Mouse (Mus musculus): Measurements from ENCODE around the gene Scai. TPM values are rescaled to one million over a fixed set of nuclear protein-coding genes. Genes with fewer than 3 reads are reported as not detected.
"Not testable (repeated sequence)": the region's sequence is repeated elsewhere in the genome, so short reads cannot be mapped to it uniquely, and the experiment has no call there.

Gene Scai
- 16.5 and 17.6 TPM in 2 replicates for polyA plus RNA-seq (2015; fragmentation: Nextera tagmentation; extraction: Ambion mirVana)

DNA sequence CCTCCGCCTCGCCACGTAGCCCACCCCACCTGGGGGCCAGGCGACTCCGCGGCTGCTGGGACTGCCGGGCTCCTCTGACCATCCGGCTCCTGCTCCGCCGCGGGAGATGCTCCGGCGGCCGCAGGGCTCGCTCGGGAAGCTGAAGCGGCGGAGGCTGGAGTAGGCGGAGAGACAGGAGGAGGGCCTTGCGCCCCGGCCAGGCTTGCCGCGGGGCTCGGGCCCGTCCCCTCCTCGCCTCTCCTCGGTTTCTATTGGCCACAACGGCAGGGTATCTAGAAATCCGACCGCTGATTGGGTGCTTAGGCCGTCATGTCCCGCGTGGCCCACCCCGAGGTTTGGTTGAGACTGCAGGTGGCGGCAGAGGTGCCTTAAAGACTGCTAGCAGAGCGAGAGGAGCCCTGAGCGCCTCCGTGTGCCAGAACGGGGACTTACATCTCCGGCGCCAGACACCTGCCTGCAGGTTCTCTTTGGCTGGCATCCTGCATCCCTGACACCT, at the start of gene Scai:
TSS of gene Scai (minus strand) at position 174 of the 496 bp plus-strand sequence.
- H3K27me3 ChIP-seq (replicated peaks) = no peaks in the 10 kb centered on the region
- no peaks in the 10 kb centered on the region for H3K9me3 ChIP-seq (replicated peaks)
- WGBS = under 1% methylated on average over 41 of the region's 41 CpGs
- peak within 1 kb of the TSS; percentile 99 for H3K4me3 ChIP-seq (replicated peaks)
- peak within 1 kb of the TSS; percentile 99 for H3K9ac ChIP-seq (replicated peaks)
- peak within 1 kb of the TSS; percentile 99 for H3K27ac ChIP-seq (replicated peaks)
- ATAC-seq (ENCODE audit: low FRiP score) = peak; percentile 99
- peaks cover 22% of the 10 kb centered on the region for H3K4me1 ChIP-seq
- peak within 1 kb of the TSS; percentile 77 for H3K4me2 ChIP-seq
- H3K36me3 ChIP-seq = 0 out of 2 replicates have a peak, but pooled peaks cover 4% of the 10 kb centered on the region

DNA sequence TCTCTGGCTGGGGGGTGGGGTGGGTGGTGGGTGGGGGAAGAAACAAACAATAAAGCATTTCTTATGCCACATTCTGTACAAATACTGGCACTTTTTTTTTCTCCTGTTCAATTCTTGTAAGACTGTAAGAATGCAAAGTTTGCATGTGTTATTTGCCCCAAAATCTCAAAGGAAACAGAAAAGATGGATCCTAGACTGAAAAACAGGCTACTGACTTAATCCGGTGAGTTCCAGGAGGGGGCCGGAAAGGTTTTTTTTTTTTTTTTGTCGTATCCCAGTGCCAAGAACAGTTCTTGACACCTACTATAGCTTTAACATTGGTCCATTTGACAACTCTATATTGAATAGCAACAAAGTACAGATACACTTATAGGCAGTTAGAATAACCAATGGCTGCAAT, 36.2 kb upstream of the Scai start:
- ATAC-seq (ENCODE audit: low FRiP score) = no peak; the same call in 1 of the 2 replicates
- H3K9ac ChIP-seq (replicated peaks) = no peak overlapping the region; the same call in 1 of the 2 replicates
- H3K27me3 ChIP-seq (replicated peaks) = 0 out of 2 replicates have a peak, but pooled peaks cover 3% of the 10 kb centered on the region
- no peaks in the 10 kb centered on the region for H3K9me3 ChIP-seq (replicated peaks)
- peak overlapping the region; percentile 88 for H3K4me3 ChIP-seq (replicated peaks)
- WGBS = 36% methylated on average over 3 of the region's 3 CpGs
- H3K4me2 ChIP-seq = peak overlapping the region; percentile 57
- peaks cover 17% of the 10 kb centered on the region for H3K4me1 ChIP-seq
- H3K27ac ChIP-seq (replicated peaks) = peak overlapping the region; percentile 97
- no peaks in the 10 kb centered on the region for H3K36me3 ChIP-seq

DNA sequence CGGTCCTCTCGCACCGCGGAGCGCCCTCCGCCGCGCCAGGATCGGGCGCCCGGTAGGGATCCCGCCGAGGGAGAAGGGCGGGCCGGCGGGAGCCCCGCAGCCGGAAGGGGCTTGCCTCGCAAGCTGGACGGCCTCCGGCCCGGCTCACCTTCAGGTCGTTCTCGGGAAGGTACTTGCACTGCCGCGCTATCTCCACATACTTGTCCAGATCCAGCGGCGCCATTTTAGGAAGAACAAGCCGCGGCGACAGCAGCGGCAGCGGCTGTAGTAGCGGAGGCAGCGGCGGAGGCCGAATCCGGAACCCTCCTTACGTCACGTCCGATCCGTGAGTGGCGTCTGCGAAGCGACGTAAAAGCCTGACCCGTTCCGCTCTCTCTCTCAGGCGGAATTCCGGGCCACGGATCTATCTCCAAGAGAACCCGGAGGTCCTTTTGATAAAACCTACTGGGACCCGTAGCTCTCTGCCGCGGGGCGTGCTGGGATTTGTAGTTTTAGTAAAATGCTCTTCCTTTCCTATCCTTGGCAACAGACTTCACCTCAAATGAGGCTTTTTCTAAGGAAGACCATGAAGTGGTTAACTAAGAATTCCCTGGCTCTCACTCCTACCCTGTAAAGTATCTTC, 35.6 kb upstream of the Scai start, which contains the start of gene Ppp6c:
TSS of gene Ppp6c (minus strand) at position 433 of the 622 bp plus-strand sequence.
- peak within 1 kb of the TSS; percentile 94 for H3K9ac ChIP-seq (replicated peaks)
- peak within 1 kb of the TSS; percentile 62 for H3K4me2 ChIP-seq
- H3K4me3 ChIP-seq (replicated peaks) = peak within 1 kb of the TSS; percentile 88
- H3K27me3 ChIP-seq (replicated peaks) = 0 out of 2 replicates have a peak, but pooled peaks cover 3% of the 10 kb centered on the region
- peak within 1 kb of the TSS; percentile 97 for H3K27ac ChIP-seq (replicated peaks)
- no peaks in the 10 kb centered on the region for H3K9me3 ChIP-seq (replicated peaks)
- under 1% methylated on average over 56 of the region's 56 CpGs for WGBS
- H3K36me3 ChIP-seq = no peaks in the 10 kb centered on the region
- ATAC-seq (ENCODE audit: low FRiP score) = peak; percentile 98
- peaks cover 17% of the 10 kb centered on the region for H3K4me1 ChIP-seq

DNA sequence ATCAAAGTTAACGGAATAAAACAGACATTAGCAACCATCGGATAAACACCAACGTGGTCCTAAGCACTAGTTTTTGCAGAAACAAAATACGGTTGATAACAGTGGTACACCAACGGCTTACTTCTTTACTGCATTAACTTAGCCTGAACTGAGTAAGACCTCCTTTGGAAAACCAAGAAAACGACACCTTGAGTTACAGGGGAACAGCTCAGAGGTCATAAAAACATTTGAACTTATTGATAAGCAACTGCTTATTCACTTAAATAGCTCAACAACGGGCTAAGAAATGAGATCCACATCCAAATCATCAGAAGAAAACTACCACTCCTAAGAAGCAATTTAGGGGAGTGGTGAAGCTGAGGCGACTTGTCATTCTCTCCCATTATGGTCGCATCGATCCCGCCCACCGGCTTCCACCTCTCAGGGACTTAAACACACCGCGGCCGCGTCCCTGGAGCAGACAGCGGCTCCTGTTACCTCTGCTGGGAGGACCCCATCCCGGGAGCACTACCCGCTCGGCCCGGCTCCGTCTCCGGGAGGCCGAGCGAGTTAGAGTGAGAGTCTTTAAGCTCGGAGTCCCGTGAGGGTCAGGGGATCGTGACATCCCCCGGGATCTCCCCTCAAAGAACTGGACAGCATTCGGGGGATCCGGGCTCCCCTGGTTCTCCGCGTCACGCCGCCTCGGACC, 34.9 kb upstream of the Scai start:
- not testable (repeated sequence) for H3K36me3 ChIP-seq; H3K27me3 ChIP-seq (replicated peaks); H3K9me3 ChIP-seq (replicated peaks)
- 4% methylated on average over 36 of the region's 36 CpGs for WGBS
- peak overlapping the region; percentile 88 for H3K4me3 ChIP-seq (replicated peaks)
- H3K9ac ChIP-seq (replicated peaks) = peak overlapping the region; percentile 94
- ATAC-seq (ENCODE audit: low FRiP score) = peak; percentile 54
- peaks cover 17% of the 10 kb centered on the region for H3K4me1 ChIP-seq
- H3K4me2 ChIP-seq = peak overlapping the region; percentile 62
- peak overlapping the region; percentile 97 for H3K27ac ChIP-seq (replicated peaks)

DNA sequence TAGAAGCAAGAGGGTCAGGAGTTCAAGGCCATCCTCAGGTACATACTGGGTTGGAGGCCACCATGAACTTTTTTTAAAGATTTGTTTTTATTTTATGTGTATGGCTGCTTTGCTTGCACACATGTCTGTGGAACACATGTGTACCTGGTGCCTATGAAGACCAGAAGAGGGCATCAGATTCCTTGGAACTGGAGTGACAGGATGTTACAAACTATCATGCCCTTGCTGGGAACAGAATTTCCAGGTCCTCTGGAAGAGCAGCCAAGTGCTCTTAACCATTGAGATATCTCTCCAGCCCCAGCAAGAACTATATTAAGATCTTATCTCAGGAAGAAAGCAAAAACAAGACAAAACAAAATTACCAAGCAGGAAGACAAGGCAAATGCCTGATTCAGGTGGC, 34.1 kb upstream of the Scai start:
- Histone ChIP-seq H3K9ac (replicated peaks) (0 out of 2 replicates have a peak overlapping the region, but pooled peaks have one; percentile 14), H3K27ac (replicated peaks) (no peak overlapping the region)
- no peak for ATAC-seq (ENCODE audit: low FRiP score)

DNA sequence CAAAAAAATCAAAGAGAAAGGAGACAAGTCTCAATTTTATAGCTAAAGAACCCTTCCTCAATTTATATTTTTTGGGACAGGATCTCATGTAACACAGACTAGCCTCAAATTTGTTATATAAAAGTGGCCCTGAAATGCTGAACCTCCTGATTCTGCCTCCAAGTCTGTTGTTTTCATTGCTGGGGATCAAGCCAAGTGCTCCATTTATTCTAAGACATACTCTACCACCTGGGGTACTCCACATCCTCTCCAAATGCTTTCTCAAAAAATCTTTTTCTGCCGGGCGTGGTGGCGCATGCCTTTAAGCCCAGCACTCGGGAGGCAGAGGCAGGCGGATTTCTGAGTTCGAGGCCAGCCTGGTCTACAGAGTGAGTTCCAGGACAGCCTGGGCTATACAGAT, 29.5 kb upstream of the Scai start:
- Histone ChIP-seq H3K9me3 (replicated peaks) (no peaks in the 10 kb centered on the region), H3K36me3 (no peaks in the 10 kb centered on the region), H3K27me3 (replicated peaks) (no peaks in the 10 kb centered on the region), H3K27ac (replicated peaks) (no peak overlapping the region), H3K4me1 (peaks cover 15% of the 10 kb centered on the region), H3K4me3 (replicated peaks) (no peak overlapping the region), H3K9ac (replicated peaks) (no peak overlapping the region), H3K4me2 (no peak overlapping the region)
- no peak for ATAC-seq (ENCODE audit: low FRiP score)
- 94% methylated on average over 6 of the region's 6 CpGs for WGBS

More for the DNA sequence above, 34.1 kb upstream of the Scai start:
- peak overlapping the region; percentile 62 for H3K4me2 ChIP-seq
- peak overlapping the region; percentile 24 for H3K4me3 ChIP-seq (replicated peaks)
- H3K36me3 ChIP-seq = no peaks in the 10 kb centered on the region
- H3K27me3 ChIP-seq (replicated peaks) = 0 out of 2 replicates have a peak, but pooled peaks cover 3% of the 10 kb centered on the region
- H3K4me1 ChIP-seq = peaks cover 17% of the 10 kb centered on the region
- H3K9me3 ChIP-seq (replicated peaks) = no peaks in the 10 kb centered on the region

DNA sequence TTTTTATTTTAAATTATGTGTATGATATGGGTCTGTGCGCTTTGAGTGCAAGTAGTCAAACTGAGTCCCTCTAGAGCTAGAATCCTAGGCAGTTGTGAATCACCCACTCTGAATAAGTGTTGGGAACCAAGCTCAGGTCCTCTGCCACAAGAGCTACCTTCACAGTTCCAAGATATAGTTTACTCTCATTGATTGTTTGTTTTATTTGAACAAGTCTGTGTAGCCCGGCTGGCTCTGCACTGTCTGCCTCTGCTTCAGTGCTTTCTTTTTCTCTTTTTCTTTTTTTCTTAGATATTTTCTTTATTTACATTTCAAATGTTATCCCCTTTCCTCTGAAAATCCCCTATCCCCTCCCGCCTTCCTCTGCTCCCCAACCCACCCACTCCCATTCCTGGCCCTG, 28.5 kb upstream of the Scai start:
- Histone ChIP-seq H3K27me3 (replicated peaks) (no peaks in the 10 kb centered on the region), H3K4me1 (peaks cover 5% of the 10 kb centered on the region), H3K9ac (replicated peaks) (no peak overlapping the region), H3K27ac (replicated peaks) (no peak overlapping the region), H3K4me3 (replicated peaks) (no peak overlapping the region), H3K36me3 (no peaks in the 10 kb centered on the region), H3K9me3 (replicated peaks) (no peaks in the 10 kb centered on the region), H3K4me2 (no peak overlapping the region)
- ATAC-seq (ENCODE audit: low FRiP score) = no peak
- WGBS = 90% methylated on average over 3 of the region's 3 CpGs

DNA sequence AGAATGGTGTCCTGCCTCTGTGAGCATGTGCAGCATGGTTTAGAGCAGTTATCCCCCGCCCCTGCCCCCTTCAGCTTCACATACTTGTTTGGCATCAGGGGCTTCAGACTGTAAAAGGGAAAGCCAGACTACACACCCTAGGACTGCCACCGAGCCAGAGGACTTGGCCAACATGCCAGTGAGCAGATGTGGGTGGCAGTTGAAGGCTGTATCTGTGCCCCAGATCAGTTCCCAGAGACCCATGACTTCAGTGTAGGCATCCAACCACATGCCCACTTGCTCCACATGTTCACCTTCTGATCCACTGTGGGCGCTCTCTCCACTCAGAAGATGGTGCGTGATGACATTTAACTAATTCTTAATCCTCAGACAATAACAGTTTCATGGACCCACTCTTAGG, 26.6 kb upstream of the Scai start:
- WGBS = 96% methylated on average over 4 of the region's 4 CpGs
- Histone ChIP-seq H3K9ac (replicated peaks) (no peak overlapping the region), H3K4me3 (replicated peaks) (no peak overlapping the region), H3K9me3 (replicated peaks) (no peaks in the 10 kb centered on the region), H3K27ac (replicated peaks) (no peak overlapping the region), H3K27me3 (replicated peaks) (no peaks in the 10 kb centered on the region), H3K4me1 (peaks cover 5% of the 10 kb centered on the region; the same call in 1 of the 2 replicates), H3K4me2 (no peak overlapping the region), H3K36me3 (no peaks in the 10 kb centered on the region)
- ATAC-seq (ENCODE audit: low FRiP score) = no peak

DNA sequence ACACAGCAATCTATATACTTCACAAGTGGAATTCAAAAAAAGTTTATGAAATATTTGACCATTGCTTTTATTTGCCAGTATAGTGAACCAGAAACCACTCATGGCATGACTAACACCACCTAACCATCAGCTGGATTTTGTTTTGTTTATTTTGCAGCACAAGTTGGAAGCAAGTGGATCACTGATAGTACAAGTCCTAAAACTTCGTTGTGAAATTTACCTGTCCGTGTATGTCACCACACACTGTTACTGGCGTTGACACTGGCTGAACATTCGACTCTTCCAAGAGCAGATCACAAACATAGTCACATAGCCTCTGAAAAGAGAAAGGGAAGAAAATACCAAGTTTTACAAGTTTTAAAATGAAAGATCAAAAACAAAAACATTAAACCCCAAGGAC, 20.2 kb upstream of the Scai start:
- Histone ChIP-seq H3K4me3 (replicated peaks) (no peak overlapping the region), H3K9ac (replicated peaks) (no peak overlapping the region), H3K27me3 (replicated peaks) (no peaks in the 10 kb centered on the region), H3K4me1 (peaks cover 5% of the 10 kb centered on the region; the same call in 1 of the 2 replicates), H3K4me2 (no peak overlapping the region), H3K36me3 (peaks cover 4% of the 10 kb centered on the region; the same call in 1 of the 2 replicates), H3K27ac (replicated peaks) (no peak overlapping the region), H3K9me3 (replicated peaks) (no peaks in the 10 kb centered on the region)
- no peak for ATAC-seq (ENCODE audit: low FRiP score)
- WGBS = 99% methylated on average over 4 of the region's 4 CpGs

DNA sequence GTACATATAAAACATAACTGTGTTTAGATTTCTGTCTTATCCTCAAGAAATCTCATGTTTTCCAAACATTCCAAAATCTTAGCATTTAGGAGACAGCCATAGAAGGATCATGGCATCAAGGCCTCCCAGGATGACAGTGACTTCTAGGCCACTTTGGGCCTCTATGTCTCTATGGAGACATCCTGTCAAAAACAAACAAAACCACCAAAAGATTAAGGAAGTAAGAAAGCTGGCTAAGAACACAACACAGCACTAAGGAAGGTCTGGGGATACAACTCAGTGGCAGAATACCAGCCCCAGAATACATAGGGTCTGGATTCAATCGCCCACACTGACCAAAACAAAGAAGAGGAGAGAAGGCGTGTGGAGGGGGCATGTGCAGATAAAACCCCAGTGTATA, 12.8 kb upstream of the Scai start:
- Histone ChIP-seq H3K9me3 (replicated peaks) (no peaks in the 10 kb centered on the region), H3K4me1 (no peaks in the 10 kb centered on the region), H3K9ac (replicated peaks) (no peak overlapping the region), H3K4me3 (replicated peaks) (no peak overlapping the region), H3K27me3 (replicated peaks) (no peaks in the 10 kb centered on the region), H3K36me3 (peaks cover 22% of the 10 kb centered on the region), H3K4me2 (no peak overlapping the region), H3K27ac (replicated peaks) (no peak overlapping the region)
- WGBS = 89% methylated on average over 2 of the region's 2 CpGs
- no peak for ATAC-seq (ENCODE audit: low FRiP score)

DNA sequence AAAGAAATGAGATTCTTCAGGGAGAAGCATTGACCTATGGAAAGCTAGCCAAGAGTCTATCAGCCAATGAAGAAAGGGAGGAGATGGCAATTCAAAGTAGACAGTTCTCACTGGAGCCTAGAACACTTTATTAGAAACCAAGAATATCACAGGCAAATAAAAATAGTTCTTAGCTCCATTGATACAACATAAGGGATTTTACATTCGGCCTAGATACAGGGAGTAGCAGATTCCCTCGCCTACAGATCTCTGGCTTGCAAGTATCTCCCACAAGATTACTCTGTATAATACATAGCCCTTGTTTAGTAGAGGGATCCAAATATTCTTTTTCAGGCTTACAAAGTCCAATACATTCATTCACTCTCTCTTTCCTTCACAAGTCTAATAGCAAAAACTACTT, 4.3 kb upstream of the Scai start:
- Histone ChIP-seq H3K27ac (replicated peaks) (no peak overlapping the region), H3K27me3 (replicated peaks) (no peaks in the 10 kb centered on the region), H3K36me3 (peaks cover 17% of the 10 kb centered on the region), H3K9me3 (replicated peaks) (no peaks in the 10 kb centered on the region), H3K9ac (replicated peaks) (no peak overlapping the region), H3K4me2 (no peak overlapping the region), H3K4me3 (replicated peaks) (no peak overlapping the region), H3K4me1 (peaks cover 2% of the 10 kb centered on the region; the same call in 1 of the 2 replicates)
- WGBS = 96% methylated on average over 2 of the region's 2 CpGs
- no peak for ATAC-seq (ENCODE audit: low FRiP score)
